Mouse (Mus musculus) brain, embryonic 18.5 days (tissue): ENCODE data around the gene Ccl12.

Experiments
- DNase-seq: peaks from one replicate; pipeline ENCODE4 v3.0.0-alpha.2; 2012; ENCODE audit warnings: low read depth, low spot score

Ccl12 gene

GRCm38 (mm10) chr11:82139492-82140094, 37.9 kb downstream of the Ccl12 start:
- no peak for DNase-seq
